ENCODE assay signal across 15 mouse cellular contexts in genomic region chr13:34401031-34401430, GRCm38 (mm10).
"Had no signal": no experiment of that assay in that cellular context is flagged by ENCODE, and none has a peak within 500 bp of the region (broad histone marks: within the 10 kb centered on the region; RNA-seq: fewer than 3 reads in every experiment).

No protein-coding gene starts in this region.

- H3K27ac ChIP-seq: neural tube, embryonic 15.5 days; stomach, embryonic 15.5 days; stomach, postnatal 0 days had no signal

- H3K4me3 ChIP-seq: neural tube, embryonic 15.5 days; stomach, embryonic 15.5 days had no signal

- H3K36me3 ChIP-seq: neural tube, embryonic 15.5 days; stomach, embryonic 15.5 days had no signal

- H3K4me1 ChIP-seq: stomach, embryonic 15.5 days had no signal

- H3K27me3 ChIP-seq: neural tube, embryonic 15.5 days; stomach, embryonic 15.5 days had no signal

- H3K9me3 ChIP-seq: neural tube, embryonic 15.5 days; stomach, embryonic 15.5 days had no signal

- H3K4me2 ChIP-seq: neural tube, embryonic 15.5 days; stomach, embryonic 15.5 days had no signal

- DNase-seq: retina, postnatal 1 day; right cerebral cortex, adult 18-20 months; right cerebral cortex, postnatal 14 days; right cerebral cortex, postnatal 25 days; right cerebral cortex, postnatal 4 days; spleen, adult 18-20 months; thymus, adult 18-20 months; thymus, adult 2 months; thymus, postnatal 14 days; thymus, postnatal 25 days; thymus, postnatal 36 days; thymus, postnatal 4 days had no signal

- H3K9ac ChIP-seq: neural tube, embryonic 15.5 days; stomach, embryonic 15.5 days had no signal
